Mouse (Mus musculus) ovary, postnatal 36 days (tissue): ENCODE data around the gene Lat.

ENCODE experiments used
- DNase-seq: peaks from one replicate; pipeline ENCODE4 v3.0.0; 2022; ENCODE audit warnings: low spot score, mixed read lengths

The Lat gene

DNA sequence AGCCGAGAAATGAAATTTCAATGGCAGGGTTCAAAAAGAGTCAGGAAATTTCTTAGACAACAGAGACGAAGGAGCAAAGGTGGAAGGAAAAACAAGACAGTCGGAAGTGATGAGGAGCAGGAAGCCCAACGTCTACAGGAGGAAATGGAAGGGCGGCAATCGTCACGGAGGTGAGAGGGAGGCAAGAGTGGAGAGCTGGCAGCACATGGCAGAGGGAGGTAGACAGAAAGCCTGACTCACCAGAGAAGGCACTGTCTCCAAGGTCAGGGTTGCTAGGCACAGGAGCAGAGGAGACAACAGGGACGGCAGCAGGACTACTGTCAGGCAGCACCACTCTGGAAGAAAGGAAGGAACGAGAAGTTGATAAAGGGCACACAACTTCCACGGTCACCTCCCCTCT lies 1.7 kb downstream of the Lat start:
- DNase-seq, result no peak

DNA sequence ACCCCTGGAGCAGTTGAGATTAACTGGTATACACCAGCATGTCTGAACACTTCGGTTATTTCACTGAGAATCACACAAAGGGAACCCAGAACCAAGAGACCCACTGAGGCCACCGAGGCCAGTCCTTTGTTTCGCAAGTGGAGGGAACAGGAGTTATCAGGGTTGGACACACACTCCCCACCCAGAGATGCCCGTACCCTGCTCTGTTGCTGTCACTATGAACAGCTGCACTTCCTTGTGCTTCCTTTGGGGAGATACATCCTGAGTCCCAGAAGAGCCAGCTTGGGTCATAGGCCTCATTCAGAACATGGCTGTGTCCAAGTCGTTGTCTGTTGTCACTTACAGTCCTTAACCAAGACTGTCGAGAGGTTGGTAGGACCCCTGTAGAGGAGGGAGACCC lies 6.3 kb downstream of the Lat start:
- no peak for DNase-seq

DNA sequence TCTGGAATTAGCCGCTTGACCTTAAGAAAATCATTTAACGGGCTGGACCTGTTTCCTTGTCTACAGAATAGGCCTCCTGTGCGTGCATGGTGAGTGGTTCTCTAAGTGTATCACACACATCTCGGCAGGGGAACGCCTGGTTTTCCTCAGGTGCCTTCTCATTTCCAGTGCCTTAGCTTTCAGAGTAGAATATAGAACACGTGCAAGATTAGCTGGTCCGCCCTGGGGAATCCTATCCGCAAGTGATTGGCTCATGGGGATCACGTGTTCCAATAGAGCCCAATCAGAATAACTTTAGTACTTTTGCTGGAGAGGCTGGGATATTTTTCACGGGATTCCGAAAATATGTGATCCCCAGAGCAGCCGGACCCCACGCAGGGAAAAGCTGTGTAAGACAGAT lies 10.3 kb downstream of the Lat start:
- DNase-seq, result no peak

DNA sequence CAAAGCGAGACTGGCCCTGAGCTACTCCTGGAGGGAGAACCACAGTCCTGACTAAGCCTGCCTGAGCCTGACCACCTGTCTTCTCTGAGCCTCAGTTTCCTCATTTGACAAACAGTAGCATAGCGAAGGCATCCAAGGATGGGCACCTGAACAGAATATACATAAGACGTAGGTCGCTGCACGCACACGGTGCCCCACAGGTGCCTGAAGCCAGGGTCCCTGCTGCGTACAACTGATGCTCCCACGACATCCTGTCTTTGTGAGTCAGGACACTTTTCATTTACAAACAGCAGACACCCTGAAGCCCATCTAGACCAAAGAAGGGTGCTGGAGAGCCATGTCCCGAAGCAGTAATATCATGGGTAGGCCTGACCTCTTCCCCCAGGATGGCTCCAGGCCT lies 11.0 kb downstream of the Lat start:
- no peak for DNase-seq

DNA sequence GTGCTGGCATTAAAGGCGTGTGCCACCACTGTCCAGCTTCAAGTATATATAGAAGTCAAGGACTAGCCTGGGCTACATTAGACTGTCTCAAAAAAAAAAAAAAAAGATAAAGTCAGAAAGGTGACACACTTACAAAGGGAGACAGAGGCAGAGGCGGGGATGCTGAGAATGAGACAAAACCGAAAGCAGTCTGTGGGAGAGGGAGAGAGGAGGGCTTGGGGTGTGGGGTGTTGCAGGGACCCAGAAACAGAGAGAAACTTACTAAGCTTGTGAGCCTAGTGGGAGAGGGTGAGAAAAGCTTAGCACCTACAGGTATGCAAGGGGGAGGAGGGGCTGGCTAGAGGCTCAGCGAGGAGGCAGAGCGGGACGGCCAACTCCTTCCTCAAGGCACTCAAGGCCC lies 11.5 kb downstream of the Lat start:
- DNase-seq, result no peak

DNA sequence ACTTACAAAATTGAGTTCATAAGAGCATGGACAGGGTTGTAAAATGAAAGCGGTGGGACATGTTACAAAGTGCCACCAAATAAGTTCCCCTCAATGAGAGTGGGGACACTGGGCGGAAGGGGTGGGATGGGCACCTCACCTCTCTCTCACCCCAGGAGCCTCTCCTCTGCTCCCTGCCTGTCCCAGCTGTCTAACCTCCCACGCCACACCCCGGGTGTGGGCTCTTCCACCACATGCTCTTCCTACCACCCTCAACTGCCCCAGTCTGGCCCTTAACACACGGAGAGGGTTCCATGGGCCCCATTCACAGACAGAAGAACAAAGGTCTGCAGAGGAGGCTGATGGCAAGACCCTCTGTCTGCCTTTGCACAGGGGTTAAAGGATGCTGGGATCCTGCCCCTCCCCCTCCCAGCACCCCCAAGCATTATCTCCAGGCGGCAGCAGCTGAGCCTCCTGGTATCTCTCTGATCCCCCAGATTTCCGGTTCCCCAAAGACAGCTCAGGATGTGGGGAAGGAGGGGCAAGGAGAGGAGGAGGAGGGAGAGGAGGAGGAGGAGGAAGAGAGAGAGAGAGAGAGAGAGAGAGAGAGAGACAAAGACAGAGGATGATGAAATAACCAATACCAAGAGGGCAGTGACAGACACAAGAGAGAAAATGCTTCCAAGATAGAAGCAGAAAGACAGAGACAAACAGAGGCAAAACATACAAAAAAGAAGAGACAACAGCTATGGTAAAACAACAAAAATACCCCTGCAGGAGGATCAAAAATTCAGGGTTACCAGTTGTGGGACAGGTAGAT lies 12.4 kb downstream of the Lat start:
- no peak for DNase-seq

DNA sequence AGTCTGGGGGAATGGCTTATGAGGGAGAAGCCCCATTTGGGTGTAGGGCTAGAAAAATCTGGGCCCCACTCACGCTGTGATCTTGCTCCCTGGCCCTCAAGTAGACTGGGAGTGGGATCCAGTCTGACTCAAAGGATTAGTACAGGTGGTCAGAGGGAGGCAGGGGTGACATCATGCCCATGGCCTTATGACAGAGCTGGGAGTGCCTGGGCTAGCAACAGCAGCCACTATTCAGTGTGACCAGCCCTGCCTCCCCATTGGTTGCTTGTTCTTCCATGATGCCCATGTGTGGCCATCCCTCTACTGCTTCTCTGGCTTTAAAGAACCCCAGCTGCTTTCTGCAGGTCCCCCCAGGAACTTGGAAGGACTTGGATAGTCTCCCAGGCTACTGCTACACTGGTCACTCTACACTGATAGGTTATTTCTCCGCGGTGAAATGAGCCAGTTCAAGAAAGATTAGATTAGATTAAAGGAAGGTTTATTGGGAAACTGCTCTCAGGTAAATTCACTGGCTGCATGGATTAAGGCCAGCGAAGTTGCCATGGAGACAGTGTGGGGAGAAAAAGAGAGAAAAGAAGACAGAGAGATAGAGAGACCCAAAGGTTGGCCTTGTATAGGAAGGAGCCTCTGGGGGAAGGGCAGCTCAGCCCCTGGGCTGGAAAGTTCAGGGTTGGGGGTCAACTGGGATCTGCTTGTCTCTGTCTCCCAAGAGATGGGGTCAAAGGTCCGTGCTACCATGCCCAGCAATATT lies 13.3 kb downstream of the Lat start:
- DNase-seq, result no peak

DNA sequence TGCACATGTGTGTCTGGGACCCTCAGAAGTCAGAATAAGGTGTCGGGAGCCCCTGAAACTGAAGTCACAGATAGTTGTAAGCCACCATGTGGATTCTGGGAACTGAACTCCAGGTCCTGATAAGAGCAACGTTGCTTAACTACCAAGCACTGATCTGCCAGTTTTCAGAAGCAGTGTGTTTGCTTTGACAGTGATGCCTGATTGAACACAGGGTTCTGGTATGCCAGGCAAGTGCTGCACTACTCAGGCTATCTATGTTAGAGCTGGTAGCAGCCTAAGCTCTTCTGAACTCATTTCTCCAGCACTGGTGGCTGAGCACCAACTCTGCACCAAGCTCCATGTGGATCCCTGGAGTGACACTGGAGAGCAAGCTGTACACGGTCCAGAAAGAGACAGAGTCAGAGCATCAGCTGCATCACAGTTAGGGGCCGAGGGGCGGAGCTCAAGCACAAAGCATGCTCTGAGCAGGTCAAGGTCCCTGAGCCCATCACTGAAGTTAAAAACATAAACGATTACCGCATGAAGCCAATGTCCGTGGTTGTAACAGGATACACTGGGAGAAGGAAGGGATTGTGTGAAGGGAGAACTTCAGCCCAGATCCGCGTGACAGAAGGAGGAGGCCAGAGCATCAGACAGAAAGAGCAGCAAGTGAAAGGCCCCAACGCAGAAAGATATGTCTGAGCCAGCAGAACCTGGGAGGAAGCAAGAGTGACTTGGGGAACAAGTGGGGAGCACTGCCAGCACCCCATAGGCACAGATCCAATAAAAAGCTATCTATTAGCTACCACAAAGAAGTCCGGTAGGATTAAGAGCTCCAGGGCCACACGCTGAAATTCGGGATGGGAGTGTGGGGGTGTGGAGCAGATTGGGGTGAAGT lies 14.4 kb downstream of the Lat start:
- no peak for DNase-seq

DNA sequence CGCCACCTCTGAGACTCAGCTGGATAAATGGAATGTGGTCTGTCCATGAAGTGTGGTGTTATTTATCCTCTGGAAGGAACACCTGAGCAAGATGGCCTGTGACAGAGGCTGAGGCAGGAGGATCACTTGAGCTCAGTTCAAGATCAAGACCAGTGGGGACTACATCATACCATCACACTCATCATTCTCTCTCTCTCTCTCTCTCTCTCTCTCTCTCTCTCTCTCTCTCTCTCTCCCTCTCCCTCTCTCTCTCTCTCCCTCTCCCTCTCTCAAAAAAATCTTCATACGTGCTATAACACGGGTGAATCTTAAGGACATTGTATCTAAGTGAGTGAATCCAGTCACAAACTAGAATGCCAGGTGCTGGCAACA lies 15.4 kb downstream of the Lat start:
- DNase-seq, result no peak

DNA sequence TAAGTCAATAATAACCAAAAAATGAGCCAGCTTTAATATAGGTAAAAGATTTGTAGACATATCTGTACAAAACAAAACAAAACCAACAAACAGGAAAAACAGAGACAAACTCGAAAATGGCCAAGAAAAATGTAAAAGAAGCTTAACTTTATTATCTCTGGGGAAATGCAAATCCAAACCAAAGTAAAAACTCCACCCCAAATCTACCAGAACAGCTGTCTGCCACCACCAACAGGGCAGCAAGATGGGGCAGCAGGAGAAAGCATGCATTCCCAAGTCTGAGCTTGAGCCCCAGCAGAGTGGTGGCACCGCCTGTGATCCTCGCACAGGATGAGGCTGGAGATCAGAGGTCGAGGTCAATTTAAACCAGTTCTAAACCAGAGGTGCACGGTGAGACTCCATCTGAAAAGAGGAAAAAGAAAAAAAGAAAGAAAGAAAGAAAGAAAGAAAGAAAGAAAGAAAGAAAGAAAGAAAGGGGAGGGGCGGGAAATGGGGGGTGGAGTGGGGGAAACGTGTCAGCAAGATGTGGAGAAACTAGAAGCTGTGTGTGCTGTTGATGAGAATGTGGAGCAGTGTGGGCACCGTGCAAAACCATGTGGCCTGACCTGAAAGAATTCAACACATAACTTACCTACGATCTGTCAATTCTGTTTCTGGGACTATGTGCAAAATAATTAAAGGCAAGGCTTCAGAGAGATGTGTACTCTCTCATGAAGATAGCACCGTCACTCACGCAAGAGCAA lies 15.9 kb downstream of the Lat start:
- no peak for DNase-seq

DNA sequence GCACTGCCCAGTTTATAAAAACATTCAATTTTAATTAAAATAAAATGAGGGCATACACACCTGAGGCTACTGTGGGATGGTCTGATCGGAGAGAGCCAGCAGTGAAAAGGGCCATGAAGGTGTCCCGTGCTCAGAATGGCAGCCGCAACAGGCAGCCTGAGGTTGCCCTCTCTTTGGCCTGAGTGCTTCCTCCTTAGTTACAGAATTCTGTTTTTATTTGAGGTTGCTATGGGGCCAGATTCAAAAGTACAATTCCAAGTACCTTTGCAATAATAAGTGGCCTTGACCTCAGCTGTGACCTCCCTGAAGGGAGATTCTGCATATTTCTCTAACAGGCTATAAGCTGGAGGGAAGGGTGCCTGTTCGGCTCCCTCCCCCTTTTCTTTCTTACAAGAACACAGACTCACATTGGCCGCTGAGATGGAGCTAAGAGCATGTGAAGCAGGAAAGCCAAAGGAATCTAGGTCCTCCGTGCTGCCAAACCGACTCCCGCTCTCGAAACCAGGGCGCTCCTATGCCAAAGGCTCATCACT lies 17.9 kb downstream of the Lat start:
- DNase-seq, result no peak

DNA sequence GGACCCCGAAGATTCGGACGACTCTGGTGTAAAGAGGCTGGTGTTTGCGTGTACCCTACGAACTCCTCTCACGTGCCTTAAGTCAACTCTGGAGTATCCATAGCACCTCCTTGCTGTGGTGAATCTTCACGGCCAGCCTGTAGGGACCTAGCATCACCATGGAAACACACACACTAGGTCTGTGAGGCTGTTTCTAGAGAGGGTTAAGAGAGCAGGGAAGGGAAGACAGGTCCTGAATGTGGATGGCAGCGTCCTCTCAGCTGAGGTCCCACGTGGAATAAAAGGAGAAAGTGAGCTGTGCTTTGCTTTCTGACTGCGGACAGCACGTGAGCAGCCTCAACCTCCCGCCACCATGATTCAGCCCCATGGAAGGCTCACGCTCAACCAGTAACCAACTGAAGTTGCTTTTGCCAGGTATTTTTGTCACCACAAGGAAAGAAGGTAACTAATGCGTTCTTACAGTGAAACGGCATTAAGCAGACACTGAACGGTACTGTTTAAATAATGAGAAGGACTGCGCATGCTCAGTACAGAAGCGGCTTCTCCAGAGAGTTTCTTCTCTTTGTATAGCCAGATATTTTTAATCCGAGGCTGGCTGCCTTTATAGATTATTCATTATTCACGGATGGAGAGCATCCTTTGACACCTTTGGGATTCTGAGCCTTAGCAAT lies 18.5 kb downstream of the Lat start:
- DNase-seq, result no peak

DNA sequence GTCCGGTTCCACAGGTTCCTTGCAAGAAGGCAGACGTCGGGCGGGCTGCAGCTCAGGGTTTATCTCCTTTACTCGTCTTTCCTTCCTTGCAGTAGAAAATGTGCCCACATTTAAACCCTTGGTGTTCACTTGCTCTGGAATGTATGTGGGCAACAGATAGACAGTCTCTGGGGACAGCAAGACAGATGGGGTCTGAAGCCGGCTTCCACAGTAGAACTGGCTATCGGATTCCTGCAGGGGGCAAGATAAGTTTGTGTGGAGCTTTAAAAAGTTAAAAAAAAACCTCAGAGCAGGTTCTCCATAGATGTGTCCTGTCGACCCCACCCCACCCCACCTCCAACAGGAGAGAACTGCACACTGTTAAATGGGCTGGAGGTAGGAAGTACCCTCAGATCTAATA lies 21.1 kb downstream of the Lat start:
- DNase-seq, result no peak

DNA sequence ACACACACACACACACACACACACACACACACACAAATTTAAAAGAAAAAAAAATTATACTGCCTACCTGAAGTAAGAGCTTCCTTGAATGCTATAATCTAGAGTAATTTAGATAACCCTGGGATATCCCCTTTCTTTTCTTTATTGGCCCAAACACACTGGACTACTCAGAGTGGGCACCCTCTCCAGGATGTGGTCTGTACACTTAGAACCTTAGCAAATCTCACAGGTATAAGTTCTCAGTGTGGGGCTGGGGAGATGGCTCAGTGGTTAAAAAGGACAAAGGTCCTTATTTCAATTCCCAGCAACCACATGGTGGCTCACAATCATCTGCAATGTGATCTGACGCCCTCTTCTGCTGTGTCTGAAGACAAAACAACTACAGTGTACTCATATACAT lies 22.3 kb downstream of the Lat start:
- DNase-seq, result no peak

DNA sequence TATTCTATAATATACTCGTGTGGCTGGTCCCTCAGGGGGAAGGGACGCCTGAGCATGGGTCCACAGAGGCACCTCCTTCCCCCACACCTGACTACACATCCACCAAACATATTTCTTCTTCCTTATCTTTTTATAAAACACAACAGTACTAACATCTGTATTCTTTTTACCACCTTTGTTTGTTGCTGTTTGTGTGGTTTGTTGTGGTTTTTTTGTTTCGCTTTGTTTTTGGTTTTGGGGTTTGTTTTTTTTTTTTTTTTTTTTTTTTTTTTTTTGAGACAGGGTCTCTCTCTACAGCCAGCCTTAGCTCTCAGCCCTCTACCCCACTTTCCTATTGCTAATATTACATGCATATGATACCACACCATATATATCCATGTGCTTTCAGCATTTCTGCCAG lies 23.4 kb downstream of the Lat start:
- DNase-seq, result no peak

DNA sequence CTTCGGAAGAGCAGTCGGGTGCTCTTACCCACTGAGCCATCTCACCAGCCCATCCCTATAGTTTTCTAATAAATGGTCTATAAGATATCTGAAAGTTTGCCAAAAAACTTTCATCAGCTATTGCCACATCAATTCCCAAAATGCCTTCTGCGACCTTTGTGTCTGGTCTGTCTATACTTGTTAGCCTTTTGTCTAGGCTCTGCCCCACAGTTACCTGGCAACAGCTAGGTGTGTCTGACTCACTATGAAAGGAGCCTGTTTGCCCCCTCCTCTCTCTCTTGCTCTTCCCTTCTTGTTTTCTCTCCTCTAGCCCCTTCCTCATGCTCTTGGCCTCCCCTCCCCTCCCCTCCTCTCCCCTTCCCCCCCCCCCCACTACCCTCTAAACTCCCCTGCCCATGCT lies 23.8 kb downstream of the Lat start:
- DNase-seq, result no peak

DNA sequence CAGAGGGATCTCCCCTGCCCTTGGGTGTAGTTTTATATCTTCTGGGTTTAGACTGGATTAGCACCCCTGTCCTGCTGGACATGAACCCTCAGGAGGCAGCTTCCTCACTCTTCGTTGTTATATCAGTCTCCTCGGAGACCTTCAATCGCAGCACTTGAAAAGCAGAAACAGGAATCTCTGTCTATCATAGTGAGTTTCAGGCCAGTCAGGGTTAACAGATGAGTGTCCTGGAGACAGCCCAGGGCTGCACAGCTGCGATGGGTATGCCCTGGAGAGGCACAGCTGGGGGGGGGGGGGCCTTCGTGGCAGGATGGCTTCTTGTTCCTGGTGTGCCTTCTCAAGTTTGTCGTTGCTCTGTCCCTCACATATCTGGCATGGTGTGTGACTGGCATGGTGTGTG lies 28.5 kb downstream of the Lat start:
- no peak for DNase-seq

DNA sequence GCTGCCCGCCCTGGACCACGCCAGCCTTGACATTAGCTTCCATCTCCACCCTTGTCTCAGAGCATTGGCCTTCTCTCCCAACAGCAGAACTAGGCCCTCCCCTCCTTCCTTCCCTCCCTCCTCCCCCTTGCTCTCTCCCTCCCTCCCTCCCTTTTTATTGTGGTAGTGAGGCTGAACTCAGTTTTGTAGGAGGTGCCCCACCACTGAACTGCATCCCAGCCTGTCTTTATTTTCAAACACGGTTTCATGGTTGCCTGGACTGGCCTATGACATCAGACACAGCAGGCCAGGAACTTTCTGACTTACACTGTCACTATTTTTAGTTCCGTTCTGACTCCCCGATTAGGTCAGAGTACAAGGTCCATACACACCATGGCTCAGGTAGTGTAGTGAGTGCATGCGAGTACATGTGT lies 29.2 kb downstream of the Lat start:
- DNase-seq, result no peak

DNA sequence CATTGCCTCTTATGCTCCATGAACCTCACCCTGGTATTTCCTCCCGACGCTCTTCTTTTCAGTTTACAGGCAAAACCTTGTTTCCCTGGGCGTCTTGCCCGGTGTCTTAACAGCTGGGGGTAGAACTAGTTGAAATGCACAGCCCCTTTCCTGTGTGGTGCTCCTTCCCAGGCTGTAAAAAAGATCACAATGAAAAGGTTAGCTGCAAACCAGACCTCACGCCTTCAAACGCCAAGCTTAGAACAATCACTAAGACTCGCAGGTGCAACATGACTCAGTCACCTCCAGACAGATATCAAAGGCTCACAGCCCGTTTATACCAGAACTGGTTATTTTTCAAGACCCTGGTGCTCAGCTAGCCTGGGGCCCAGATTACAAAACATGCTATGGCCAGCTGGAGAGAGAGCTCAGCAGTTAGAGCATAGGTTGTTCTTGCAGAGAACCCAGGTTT lies 29.8 kb downstream of the Lat start:
- DNase-seq, result no peak

DNA sequence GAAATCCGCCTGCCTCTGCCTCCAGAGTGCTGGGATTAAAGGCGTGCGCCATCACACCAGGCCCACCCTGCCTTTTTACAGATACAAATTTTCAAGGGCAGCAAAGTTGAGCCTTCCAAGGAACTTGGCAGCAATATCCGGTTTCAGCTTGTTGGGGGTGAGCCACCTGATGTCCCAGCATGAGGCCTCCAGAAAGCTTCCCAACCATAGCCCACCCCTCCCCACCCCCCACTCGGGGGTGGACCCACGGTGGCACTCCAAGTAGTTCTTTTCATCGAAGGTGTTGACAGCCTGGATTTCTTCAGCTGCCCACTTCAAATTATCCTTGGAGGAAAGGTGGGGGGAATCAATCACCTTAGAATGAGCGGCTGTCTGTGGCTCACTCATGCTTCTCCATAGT lies 30.5 kb downstream of the Lat start:
- DNase-seq, result no peak

DNA sequence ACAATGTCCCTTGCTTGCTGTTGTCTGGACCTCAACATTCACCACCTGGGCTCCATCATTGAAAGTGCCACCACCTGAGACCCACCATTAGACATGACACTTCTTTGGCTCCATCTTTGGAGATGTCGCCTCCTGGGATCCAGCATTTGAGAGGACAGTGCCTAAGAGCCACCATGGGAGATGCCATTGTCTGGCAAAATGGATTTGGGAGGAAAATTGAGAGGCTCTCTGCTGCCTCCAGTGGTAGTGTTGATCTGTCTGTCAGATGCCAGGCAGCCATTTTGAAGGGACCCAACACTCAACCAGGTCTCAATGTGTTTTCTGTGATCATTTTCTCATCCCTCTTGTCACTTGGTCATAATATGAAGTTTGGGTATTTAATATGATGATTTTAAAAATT lies 33.8 kb downstream of the Lat start:
- no peak for DNase-seq
